Mouse (Mus musculus): Measurements from ENCODE around the gene Olfr710.
"Not testable (repeated sequence)": the region's sequence is repeated elsewhere in the genome, so short reads cannot be mapped to it uniquely, and the experiment has no call there.

The Olfr710 gene

DNA sequence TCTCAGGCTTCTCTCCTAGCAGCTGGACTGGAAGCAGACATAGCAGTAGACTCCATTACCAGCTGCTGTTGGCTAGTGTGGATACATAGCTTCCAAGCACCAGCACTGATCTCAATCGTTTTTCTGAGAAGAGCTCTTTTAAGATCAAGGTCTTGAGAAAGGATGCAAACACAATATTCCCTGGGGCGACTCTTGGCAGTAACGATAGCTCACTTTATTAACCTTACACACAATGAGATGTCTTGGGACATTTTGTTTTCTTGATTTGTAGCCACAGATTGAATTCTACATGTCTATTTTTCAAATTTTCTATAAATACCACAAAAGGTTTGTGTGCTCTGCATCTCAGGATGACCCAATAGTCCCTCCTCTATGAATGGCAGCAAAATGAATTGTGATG, at the start of gene Olfr710:
TSS of gene Olfr710 (minus strand) at position 101 of the 400 bp plus-strand sequence.
- DNase-seq (ENCODE audit: low read depth), result no peak

DNA sequence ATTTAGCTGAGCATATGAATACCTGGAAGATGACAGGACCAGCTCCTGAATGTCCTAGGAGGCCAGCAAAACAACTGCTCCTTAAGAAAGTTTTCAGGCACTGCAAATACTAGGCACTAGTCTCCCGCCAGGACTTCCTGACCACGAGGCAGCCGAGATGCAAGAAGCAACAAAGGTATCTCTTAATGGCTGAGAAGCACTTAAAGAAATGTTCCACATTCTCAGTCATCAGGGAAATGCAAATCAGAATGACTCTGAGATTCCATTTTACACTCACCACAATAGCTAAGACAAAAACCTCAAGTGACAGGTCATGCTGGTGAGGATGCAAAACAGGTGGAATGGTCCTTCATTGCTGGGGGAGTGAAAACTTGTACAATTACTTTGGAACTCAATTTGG, 37.1 kb upstream of the Olfr710 start:
- peak; percentile 1 for DNase-seq (ENCODE audit: low read depth)

DNA sequence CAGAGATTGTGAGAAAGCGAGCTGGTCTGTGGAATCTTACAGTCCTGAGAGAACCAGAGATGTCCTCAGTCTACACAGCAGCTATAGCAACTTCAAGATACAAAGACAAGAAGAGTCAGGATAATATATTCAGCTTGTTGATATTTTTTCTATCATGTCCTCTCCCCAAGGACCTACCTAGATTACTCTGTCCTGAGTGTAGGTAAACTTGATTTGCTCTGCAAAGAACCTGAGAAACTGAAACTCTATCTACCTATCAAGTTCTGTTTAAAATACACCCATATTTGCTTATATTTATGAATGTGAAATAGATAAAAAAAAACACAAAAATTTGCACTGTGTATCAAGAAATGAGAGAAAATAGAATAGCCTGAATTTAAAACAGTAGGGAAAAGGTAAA, 27.2 kb upstream of the Olfr710 start, which contains the start of gene Olfr711:
TSS of gene Olfr711 (minus strand) at position 101 of the 400 bp plus-strand sequence.
- no peak for DNase-seq (ENCODE audit: low read depth)

DNA sequence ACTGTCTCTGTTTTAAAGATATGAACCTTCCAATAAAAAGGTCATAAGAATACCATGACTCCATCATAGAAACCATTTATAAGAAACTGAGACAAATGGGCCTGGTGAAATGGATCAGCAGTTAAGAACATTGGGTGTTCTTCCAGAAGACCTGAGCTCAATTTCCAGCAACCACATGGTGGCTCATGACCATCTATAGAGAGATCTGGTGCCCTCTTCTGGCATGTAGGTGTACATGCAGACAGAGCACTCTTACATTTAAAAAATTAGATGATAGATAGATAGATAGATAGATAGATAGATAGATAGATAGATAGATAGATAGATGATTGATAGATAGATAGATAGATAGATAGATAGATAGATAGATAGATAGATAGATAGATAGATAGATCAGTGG, 19.4 kb upstream of the Olfr710 start:
- DNase-seq (ENCODE audit: low read depth), result peak; percentile 9

DNA sequence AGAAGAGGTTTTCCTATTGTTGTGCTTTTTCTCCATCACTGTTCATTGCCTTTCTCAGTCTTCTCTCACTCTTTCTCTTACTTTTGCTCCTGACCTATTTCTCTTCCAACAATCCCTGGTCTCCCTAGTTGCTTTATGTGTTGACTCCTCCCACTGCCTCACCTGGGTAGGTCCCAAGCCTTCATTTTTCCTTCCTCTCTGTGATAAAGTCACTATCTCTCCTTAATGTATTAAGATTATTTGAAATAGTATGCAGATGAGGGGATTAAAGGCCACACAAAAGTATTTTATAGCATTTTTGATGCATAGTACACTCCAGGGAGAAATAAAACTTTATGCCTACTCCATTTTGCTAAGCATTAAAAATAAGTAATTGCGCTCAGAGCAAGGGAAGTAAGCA, 15.7 kb upstream of the Olfr710 start, which contains the start of gene Olfr6:
TSS of gene Olfr6 (minus strand) at position 101 of the 400 bp plus-strand sequence.
- DNase-seq (ENCODE audit: low read depth), result no peak

DNA sequence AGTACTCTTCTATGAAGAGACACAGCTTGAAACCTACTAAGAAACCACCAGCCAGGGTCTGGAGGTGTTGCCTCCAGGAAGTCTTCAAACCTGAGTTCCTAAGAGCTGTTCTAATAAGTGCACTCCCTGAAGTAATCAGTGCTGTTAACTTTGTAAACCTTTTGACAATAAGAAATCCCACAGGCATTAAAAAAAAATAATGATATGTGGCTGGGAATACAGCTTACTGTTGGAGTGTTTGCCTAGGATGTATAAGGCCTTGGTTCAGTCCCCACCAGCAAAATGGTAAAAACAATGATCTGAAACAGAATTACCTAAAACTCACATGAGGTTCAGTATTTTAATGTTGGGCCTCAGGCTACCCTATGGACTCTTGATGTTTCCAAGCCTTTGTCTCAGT, 16.0 kb downstream of the Olfr710 start, which contains the start of gene Olfr709-ps1:
TSS of gene Olfr709-ps1 (minus strand) at position 101 of the 400 bp plus-strand sequence.
- no peak for DNase-seq (ENCODE audit: low read depth)

DNA sequence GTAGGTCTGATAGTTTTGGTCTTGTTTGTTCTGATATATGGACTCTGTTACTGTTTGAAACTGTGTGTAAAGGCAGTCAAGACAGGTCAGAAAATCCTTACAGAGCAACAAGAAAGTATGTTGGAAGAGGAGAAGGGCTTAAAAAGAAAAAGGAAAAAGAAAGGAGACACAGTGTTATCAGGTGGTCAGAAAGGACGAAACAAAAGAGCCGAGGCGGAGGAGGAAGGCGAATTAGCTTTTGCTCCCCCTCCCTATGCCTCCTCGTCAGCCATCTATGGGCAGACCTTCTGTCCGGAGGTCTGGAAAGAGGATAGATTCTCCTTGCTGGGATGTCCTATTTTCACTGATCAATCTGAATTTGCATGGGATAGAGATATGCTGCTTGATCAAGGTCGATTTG, 27.2 kb downstream of the Olfr710 start:
- not testable (repeated sequence) for DNase-seq (ENCODE audit: low read depth)

DNA sequence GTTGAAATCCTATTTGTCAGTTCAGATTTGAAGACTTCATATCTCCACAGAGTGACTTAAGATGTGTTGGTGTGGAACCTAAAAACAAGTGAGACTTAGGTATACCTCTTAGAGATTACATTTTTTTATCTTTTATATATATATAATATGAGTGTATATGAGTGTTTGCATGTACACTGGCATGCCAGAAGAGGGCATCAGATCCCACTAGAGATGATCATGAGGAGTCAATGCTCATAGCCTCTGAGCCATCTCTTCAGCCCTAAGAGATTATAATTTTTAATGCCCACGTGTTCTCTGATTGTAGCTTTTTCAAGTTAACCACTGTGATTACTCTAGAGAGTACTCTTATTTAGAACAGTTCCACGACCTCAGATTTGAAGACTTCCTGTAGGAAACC, 40.4 kb downstream of the Olfr710 start, which contains the start of gene Olfr1532-ps1:
TSS of gene Olfr1532-ps1 (plus strand) at position 326 of the 400 bp plus-strand sequence.
- DNase-seq (ENCODE audit: low read depth), result no peak

DNA sequence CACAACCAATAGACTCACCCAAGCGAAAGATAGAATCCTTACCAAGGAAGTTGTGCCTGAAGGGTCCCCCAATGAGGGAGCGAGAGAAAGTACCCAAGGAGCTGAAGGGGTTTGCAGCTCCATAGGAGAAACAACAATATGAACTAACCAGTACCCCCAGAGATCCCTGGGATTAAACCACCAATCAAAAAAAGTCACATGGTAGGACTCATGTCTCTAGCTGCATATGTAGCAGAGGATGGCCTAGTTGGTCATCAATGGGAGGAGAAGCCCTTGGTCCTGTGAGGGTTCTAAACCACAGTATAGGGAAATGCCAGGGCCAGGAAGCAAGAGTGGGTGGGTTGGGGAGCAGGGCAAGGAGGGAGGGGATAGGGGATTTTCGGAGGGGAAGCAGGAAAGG, 47.0 kb downstream of the Olfr710 start, which contains the start of gene Olfr707:
TSS of gene Olfr707 (minus strand) at position 101 of the 400 bp plus-strand sequence.
- not testable (repeated sequence) for DNase-seq (ENCODE audit: low read depth)
